Mouse (Mus musculus) limb, embryonic 11.5 days (tissue): ENCODE data around the gene Npcd. TPM values are rescaled to one million over a fixed set of nuclear protein-coding genes. Genes with fewer than 3 reads are reported as not detected.
A peak's percentile ranks its signal among the peaks of the same experiment; 100 is the strongest.

Source experiments
- ATAC-seq: fragments of 200-750 bp; cut with Nextera tagmentation; 2 replicates; pipeline ENCODE4 v1.8.0; 2017; ENCODE audit warnings: low read depth; ENCODE audit not compliant: insufficient number of reproducible peaks, low FRiP score, low TSS enrichment
- DNase-seq: peaks from one replicate; pipeline ENCODE4 v3.0.0-alpha.2; 2015; ENCODE audit warnings: low spot score
- H3K27ac ChIP-seq: fragments of 300-500 bp; sonication (generic); replicated peaks from 2 replicates; pipeline ENCODE4 v1.5.1; 2014; ENCODE audit warnings: low read depth, mild to moderate bottlenecking, low read length
- H3K27me3 ChIP-seq: fragments of 300-500 bp; sonication (generic); 2 replicates; pipeline ENCODE4 v1.6.1; 2014; ENCODE audit warnings: mild to moderate bottlenecking, low read length, mixed read lengths; ENCODE audit not compliant: control insufficient read depth, insufficient read depth
- H3K36me3 ChIP-seq: fragments of 300-500 bp; sonication (generic); 2 replicates; pipeline ENCODE4 v1.6.1; 2014; ENCODE audit warnings: mild to moderate bottlenecking, low read length, moderate library complexity, mixed read lengths; ENCODE audit not compliant: control insufficient read depth, insufficient read depth
- H3K4me1 ChIP-seq: fragments of 300-500 bp; sonication (generic); 2 replicates; pipeline ENCODE4 v1.6.1; 2014; ENCODE audit warnings: low read length, mixed read lengths; ENCODE audit not compliant: control insufficient read depth, insufficient read depth
- H3K4me2 ChIP-seq: fragments of 300-500 bp; sonication (generic); 2 replicates; pipeline ENCODE4 v1.6.1; 2014; ENCODE audit warnings: low read depth, mild to moderate bottlenecking, moderate library complexity; ENCODE audit not compliant: severe bottlenecking
- H3K4me3 ChIP-seq: fragments of 300-500 bp; sonication (generic); 2 replicates; pipeline ENCODE4 v1.5.1; 2014; ENCODE audit warnings: low read depth, low read length
- H3K9ac ChIP-seq: fragments of 300-500 bp; sonication (generic); 2 replicates; pipeline ENCODE4 v1.6.1; 2014; ENCODE audit warnings: mild to moderate bottlenecking, low read length
- H3K9me3 ChIP-seq: fragments of 300-500 bp; sonication (generic); 2 replicates; pipeline ENCODE4 v1.6.1; 2016; ENCODE audit warnings: low read length; ENCODE audit not compliant: control insufficient read depth
- WGBS: fragments of 180-500 bp; shearing (Covaris S2); extraction: QIAGEN DNeasy Blood & Tissue Kit; methylation state at CpG from one replicate; pipeline ENCODE4 v1.1.7; 2014; 5-methylcytosine and 5-hydroxymethylcytosine counted together
- polyA plus RNA-seq: library from polyadenylated mRNA; unstranded; fragments of >200 nt; fragmentation: Nextera tagmentation; extraction: Ambion mirVana; gene quantifications from 2 replicates; pipeline ENCODE4 v1.2.1, GENCODE M21; 2014

The Npcd gene
- polyA plus RNA-seq, 1 experiment from 2014 or later, result not detected

GRCm38 (mm10) chr15:79744742-79745141, 89.3 kb downstream of the Npcd start:
- DNase-seq, result no peak
- Histone ChIP-seq H3K9me3 (no peaks in the 10 kb centered on the region), H3K27me3 (no peaks in the 10 kb centered on the region), H3K4me1 (peaks cover 5% of the 10 kb centered on the region; the same call in 1 of the 2 replicates), H3K4me3 (no peak overlapping the region), H3K9ac (no peak overlapping the region), H3K4me2 (0 out of 2 replicates have a peak overlapping the region, but pooled peaks have one; percentile 4), H3K36me3 (no peaks in the 10 kb centered on the region), H3K27ac (no peak overlapping the region)
- WGBS, result 77% methylated on average over 8 of the region's 8 CpGs
- ATAC-seq, result no peak

GRCm38 (mm10) chr15:79744001-79744400, 90.0 kb downstream of the Npcd start:
- WGBS, result 94% methylated on average over 11 of the region's 11 CpGs
- Histone ChIP-seq H3K4me3 (no peak overlapping the region), H3K27me3 (no peaks in the 10 kb centered on the region), H3K9me3 (no peaks in the 10 kb centered on the region), H3K9ac (no peak overlapping the region), H3K4me2 (no peak overlapping the region), H3K36me3 (no peaks in the 10 kb centered on the region), H3K27ac (no peak overlapping the region), H3K4me1 (peaks cover 8% of the 10 kb centered on the region; the same call in 1 of the 2 replicates)
- DNase-seq (no peak), ATAC-seq (no peak)

GRCm38 (mm10) chr15:79742706-79743023, 91.4 kb downstream of the Npcd start:
- 0% methylated on average over 23 of the region's 23 CpGs for WGBS
- ATAC-seq, result peak; percentile 41; the same call in 1 of the 2 replicates
- H3K4me2 ChIP-seq, result peak overlapping the region; percentile 51
- H3K27ac ChIP-seq, result no peak overlapping the region; the same call in 1 of the 2 replicates
- H3K4me1 ChIP-seq, result peaks cover 8% of the 10 kb centered on the region; the same call in 1 of the 2 replicates
- H3K9me3 ChIP-seq, result no peaks in the 10 kb centered on the region
- no peaks in the 10 kb centered on the region for H3K27me3 ChIP-seq
- peaks cover 4% of the 10 kb centered on the region; the same call in 1 of the 2 replicates for H3K36me3 ChIP-seq
- H3K4me3 ChIP-seq, result peak overlapping the region; percentile 86
- H3K9ac ChIP-seq, result peak overlapping the region; percentile 90
- DNase-seq, result no peak

- peak; percentile 93 for DNase-seq
- Histone ChIP-seq H3K4me2 (peak within 1 kb of the TSS; percentile 51), H3K9ac (peak within 1 kb of the TSS; percentile 90), H3K4me3 (peak within 1 kb of the TSS; percentile 86), H3K4me1 (peaks cover 8% of the 10 kb centered on the region; the same call in 1 of the 2 replicates), H3K9me3 (no peaks in the 10 kb centered on the region), H3K27ac (peak within 1 kb of the TSS; percentile 30; the same call in 1 of the 2 replicates), H3K27me3 (no peaks in the 10 kb centered on the region), H3K36me3 (peaks cover 7% of the 10 kb centered on the region)
- peak; percentile 82 for ATAC-seq
- under 1% methylated on average over 77 of the region's 93 CpGs for WGBS
Measured at GRCm38 (mm10) chr15:79741921-79742705, 91.9 kb downstream of the Npcd start, which contains the start of gene Sun2. Sun2 (minus strand) TSS chr15:79742536.

GRCm38 (mm10) chr15:79741173-79741858, 92.7 kb downstream of the Npcd start:
- DNase-seq, result peak; percentile 25

GRCm38 (mm10) chr15:79740739-79741138, 93.3 kb downstream of the Npcd start:
- Histone ChIP-seq H3K4me2 (peak overlapping the region; percentile 51; the same call in 1 of the 2 replicates), H3K4me3 (no peak overlapping the region), H3K9ac (no peak overlapping the region), H3K36me3 (peaks cover 12% of the 10 kb centered on the region), H3K9me3 (no peaks in the 10 kb centered on the region), H3K4me1 (peaks cover 8% of the 10 kb centered on the region; the same call in 1 of the 2 replicates), H3K27ac (no peak overlapping the region), H3K27me3 (no peaks in the 10 kb centered on the region)
- no peak for ATAC-seq
- WGBS, result 79% methylated on average over 3 of the region's 3 CpGs
- DNase-seq, result no peak

More at GRCm38 (mm10) chr15:79741173-79741858, 92.7 kb downstream of the Npcd start:
- Histone ChIP-seq H3K4me3 (peak overlapping the region; percentile 86), H3K27me3 (no peaks in the 10 kb centered on the region), H3K4me1 (peaks cover 8% of the 10 kb centered on the region; the same call in 1 of the 2 replicates), H3K27ac (no peak overlapping the region), H3K36me3 (peaks cover 11% of the 10 kb centered on the region), H3K9me3 (no peaks in the 10 kb centered on the region), H3K4me2 (peak overlapping the region; percentile 51), H3K9ac (peak overlapping the region; percentile 90)
- 43% methylated on average over 14 of the region's 14 CpGs for WGBS
- ATAC-seq, result no peak

Other genes with a start within 250 kb of the Npcd start
- 1.2 and 1.8 TPM in 2 replicates for gene Dmc1, start 229.1 kb downstream of the Npcd start, polyA plus RNA-seq
- 2.0 and 3.1 TPM in 2 replicates for gene Fam227a, start 175.3 kb downstream of the Npcd start, polyA plus RNA-seq
- 60.2 and 64.1 TPM in 2 replicates for gene Cby1, start 175.0 kb downstream of the Npcd start, polyA plus RNA-seq
- gene Tomm22, start 163.4 kb downstream of the Npcd start, polyA plus RNA-seq, result 271 and 277 TPM in 2 replicates
- 17.3 and 19.5 TPM in 2 replicates for gene Josd1, start 146.3 kb downstream of the Npcd start, polyA plus RNA-seq
- 38.7 and 39.1 TPM in 2 replicates for gene Gtpbp1, start 143.4 kb downstream of the Npcd start, polyA plus RNA-seq
- 5.3 and 5.4 TPM in 2 replicates for gene Sun2, start 91.7 kb downstream of the Npcd start, polyA plus RNA-seq
- gene Dnal4, start 56.4 kb downstream of the Npcd start, polyA plus RNA-seq, result 62.1 and 62.5 TPM in 2 replicates
- gene Nptxr, start 29.5 kb downstream of the Npcd start, polyA plus RNA-seq, result 0.37 and 0.48 TPM in 2 replicates
- 11.1 and 12.5 TPM in 2 replicates for gene Cbx6, start 451 bp upstream of the Npcd start, polyA plus RNA-seq
- gene Apobec3, start 57.4 kb upstream of the Npcd start, polyA plus RNA-seq, result 9.7 and 11.8 TPM in 2 replicates
- gene Cbx7, start 136.9 kb upstream of the Npcd start, polyA plus RNA-seq, result 0.97 and 1.4 TPM in 2 replicates
- gene Pdgfb, start 180.7 kb upstream of the Npcd start, polyA plus RNA-seq, result 1.6 and 2.4 TPM in 2 replicates